Mouse (Mus musculus): ENCODE measurements at regions not wholly inside any gene's neighbourhood (a gene's known extent, or its start where the extent isn't known, plus 50 kb on each side); places are given as distances from the start of the nearest gene placed in this dataset.

DNA sequence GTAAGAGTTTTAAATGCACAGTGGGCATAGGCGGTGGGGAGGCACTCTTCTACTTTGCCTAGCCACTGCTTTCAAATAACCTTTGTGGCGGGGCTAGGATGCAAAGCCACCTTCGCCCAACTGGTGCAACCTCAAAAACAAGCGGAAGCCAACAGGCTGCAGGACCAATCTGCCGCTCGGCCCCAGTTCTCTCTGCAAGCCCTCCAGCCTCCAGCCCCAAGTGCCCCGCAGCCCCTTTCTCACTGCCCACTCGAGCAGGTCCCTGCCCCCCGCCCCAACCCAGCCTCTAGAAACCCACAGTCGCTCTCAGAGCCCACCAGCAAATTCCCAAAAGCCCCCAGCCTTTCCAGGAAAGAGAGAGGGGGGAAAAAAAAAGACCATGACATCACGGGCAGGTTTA is 89.6 kb upstream of the Ssbp2 start:
- no peaks in the 10 kb centered on the region for H3K27me3 ChIP-seq
- peak overlapping the region; percentile 86 for H3K27ac ChIP-seq (replicated peaks)
- H3K36me3 ChIP-seq (replicated peaks), result no peaks in the 10 kb centered on the region
- peak; percentile 41; the same call in 1 of the 2 replicates for ATAC-seq (ENCODE audit: insufficient read depth)
- peak overlapping the region; percentile 86 for H3K4me2 ChIP-seq
- WGBS (ENCODE audit: insufficient replicate concordance), result 4% methylated on average over 11 of the region's 11 CpGs
- peak overlapping the region; percentile 62 for H3K4me3 ChIP-seq (replicated peaks)
- peak overlapping the region; percentile 54 for H3K9ac ChIP-seq
- peaks cover 32% of the 10 kb centered on the region for H3K4me1 ChIP-seq (replicated peaks)
- H3K9me3 ChIP-seq (replicated peaks), result no peaks in the 10 kb centered on the region

DNA sequence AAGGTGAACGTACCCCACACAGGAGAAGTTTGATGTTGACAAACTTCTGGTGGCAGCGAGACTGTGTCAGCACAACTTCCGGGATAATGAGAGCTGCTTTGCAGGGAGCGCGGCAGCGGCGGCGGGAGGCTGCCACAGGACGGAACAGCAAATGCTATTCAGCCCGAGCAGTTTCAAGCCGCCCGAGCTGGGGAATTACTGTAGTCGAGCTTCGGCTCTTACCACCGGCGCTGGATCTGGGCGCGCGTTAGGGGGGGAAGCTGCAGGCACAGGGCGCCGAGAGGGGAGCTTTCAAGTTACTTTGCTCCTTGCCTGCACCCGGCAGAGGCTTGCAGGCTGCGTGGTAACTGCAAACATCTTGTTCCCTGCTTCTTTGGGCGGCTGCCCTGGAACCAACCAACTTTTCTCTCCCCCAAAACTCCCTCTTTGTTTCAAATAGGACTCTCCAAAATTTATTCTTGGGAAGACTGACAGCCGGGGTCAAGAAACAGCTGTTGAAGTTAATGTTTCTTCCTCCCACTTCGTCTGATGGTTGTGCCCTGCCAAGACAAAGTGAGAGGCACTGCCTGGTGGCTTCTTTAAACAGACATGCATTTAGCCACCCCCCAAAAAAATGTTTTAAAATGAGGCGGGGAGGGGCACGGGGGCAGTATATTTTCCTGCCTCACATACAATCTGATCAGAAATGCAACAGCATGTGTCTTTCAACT is 89.0 kb upstream of the Ssbp2 start:
- Histone ChIP-seq H3K4me1 (replicated peaks) (peaks cover 32% of the 10 kb centered on the region), H3K9me3 (replicated peaks) (no peaks in the 10 kb centered on the region), H3K27ac (replicated peaks) (peak overlapping the region; percentile 86), H3K9ac (peak overlapping the region; percentile 54), H3K27me3 (no peaks in the 10 kb centered on the region), H3K4me2 (peak overlapping the region; percentile 86), H3K36me3 (replicated peaks) (no peaks in the 10 kb centered on the region), H3K4me3 (replicated peaks) (peak overlapping the region; percentile 62)
- WGBS (ENCODE audit: insufficient replicate concordance), result under 1% methylated on average over 28 of the region's 28 CpGs
- peak; percentile 85 for ATAC-seq (ENCODE audit: insufficient read depth)

DNA sequence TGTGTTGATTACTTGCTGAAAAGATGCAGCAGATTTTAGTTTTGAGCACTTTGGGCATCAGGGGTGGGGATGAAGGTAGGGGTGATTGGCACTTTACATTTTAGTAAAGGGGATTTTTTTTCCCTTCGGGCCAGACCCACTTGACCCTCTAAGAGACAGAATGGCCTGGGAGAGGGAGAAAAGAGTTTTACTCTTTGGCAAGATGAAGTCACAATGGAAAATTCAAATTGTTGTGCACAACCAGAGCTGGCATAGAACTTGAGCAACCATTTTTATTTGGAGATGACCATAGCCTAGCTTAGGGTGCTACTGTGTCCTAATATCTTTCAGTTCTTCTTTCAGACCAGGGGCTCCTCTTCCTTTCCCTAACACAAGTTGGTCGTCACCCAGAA is 88.5 kb upstream of the Ssbp2 start:
- H3K9me3 ChIP-seq (replicated peaks), result no peaks in the 10 kb centered on the region
- peak overlapping the region; percentile 54; the same call in 1 of the 2 replicates for H3K9ac ChIP-seq
- peaks cover 32% of the 10 kb centered on the region for H3K4me1 ChIP-seq (replicated peaks)
- no peak for ATAC-seq (ENCODE audit: insufficient read depth)
- 23% methylated on average over 2 of the region's 2 CpGs for WGBS (ENCODE audit: insufficient replicate concordance)
- H3K27me3 ChIP-seq, result no peaks in the 10 kb centered on the region
- H3K4me2 ChIP-seq, result peak overlapping the region; percentile 86
- peak overlapping the region; percentile 86; the same call in 1 of the 2 replicates for H3K27ac ChIP-seq (replicated peaks)
- H3K4me3 ChIP-seq (replicated peaks), result peak overlapping the region; percentile 62
- no peaks in the 10 kb centered on the region for H3K36me3 ChIP-seq (replicated peaks)

DNA sequence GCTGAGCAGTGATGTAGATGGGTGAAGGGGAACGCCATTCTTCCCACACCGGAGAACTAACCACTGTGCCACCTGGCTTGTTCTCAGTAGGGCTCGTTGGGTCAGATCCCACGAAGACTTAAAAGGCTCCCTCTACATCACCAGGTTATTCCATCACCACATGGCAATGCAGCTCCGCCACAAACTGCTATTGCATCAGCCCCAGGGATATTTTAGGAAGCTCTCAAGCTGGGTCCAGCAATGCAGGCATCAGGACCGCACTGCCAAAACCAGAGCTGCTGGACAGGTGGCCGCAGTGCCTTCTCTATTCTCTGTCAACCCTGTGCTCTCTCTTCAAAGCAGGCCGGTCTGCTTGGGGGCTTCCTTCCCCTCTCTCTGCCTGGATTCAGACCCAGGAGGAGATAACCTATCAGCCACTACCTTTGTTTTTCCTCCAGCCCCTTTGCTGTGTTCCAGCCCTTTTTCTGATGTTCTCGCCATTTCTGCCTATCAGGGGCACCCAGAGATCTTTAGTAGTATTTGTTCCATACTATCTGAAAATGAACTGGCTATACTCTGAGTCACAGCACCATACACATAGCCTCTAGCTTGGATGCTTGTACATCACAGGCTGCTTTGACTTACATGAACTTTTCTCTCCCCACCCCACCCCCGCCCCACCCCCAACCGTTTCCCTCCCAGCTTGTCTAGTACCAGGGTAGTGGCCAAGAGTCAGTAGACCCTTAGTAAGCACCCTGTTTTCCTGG is 87.8 kb upstream of the Ssbp2 start:
- peak overlapping the region; percentile 86 for H3K4me2 ChIP-seq

DNA sequence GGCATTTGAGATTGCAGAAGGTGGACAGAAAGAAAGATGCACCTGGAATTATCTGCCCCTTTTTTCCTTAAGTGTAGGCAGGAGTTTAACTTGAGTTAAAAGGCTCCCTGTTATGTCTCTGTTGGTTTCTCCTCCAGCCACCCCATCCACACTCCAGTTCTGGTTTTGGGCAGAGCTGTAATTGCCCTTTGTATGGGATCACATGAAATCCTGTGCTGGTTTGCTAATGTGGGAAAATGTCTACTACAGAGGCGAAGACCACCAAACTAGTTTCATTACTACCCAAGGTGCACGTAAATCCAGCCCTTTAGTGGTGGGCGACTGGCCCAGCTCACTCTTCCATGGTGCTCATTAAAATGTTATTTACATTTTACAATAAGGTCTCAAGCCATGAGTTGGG is 85.9 kb upstream of the Ssbp2 start:
- Histone ChIP-seq H3K27ac (replicated peaks) (no peak overlapping the region), H3K4me3 (replicated peaks) (no peak overlapping the region), H3K9ac (no peak overlapping the region), H3K4me1 (replicated peaks) (peaks cover 32% of the 10 kb centered on the region), H3K4me2 (no peak overlapping the region), H3K36me3 (replicated peaks) (no peaks in the 10 kb centered on the region), H3K9me3 (replicated peaks) (no peaks in the 10 kb centered on the region), H3K27me3 (no peaks in the 10 kb centered on the region)
- WGBS (ENCODE audit: insufficient replicate concordance), result 58% methylated on average over 3 of the region's 3 CpGs
- no peak for ATAC-seq (ENCODE audit: insufficient read depth)

More for the DNA sequence above, 87.8 kb upstream of the Ssbp2 start:
- peak; percentile 11; the same call in 1 of the 2 replicates for ATAC-seq (ENCODE audit: insufficient read depth)
- Histone ChIP-seq H3K27me3 (no peaks in the 10 kb centered on the region), H3K9me3 (replicated peaks) (no peaks in the 10 kb centered on the region), H3K27ac (replicated peaks) (no peak overlapping the region), H3K4me1 (replicated peaks) (peaks cover 32% of the 10 kb centered on the region), H3K36me3 (replicated peaks) (no peaks in the 10 kb centered on the region), H3K4me3 (replicated peaks) (no peak overlapping the region), H3K9ac (no peak overlapping the region)
- WGBS (ENCODE audit: insufficient replicate concordance), result 41% methylated on average over 11 of the region's 11 CpGs

DNA sequence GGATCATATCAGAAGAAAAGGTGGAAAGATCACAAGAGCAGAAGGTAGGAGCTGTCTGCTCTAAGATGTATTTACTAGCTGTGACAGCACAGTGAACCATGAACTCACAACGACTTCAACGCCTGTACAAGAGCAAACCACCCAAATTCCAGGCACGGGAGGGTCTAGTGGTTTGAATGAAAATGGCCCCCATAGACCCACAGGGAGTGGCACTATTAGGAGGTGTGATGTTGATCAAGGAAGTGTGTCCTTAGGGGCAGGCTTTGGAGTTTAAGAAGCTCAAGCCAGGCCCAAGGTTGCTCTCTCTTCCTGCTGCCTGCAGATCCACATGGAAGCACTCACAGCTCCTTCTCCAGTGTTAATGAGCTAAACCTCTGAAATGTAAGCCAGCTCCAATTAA is 83.5 kb upstream of the Ssbp2 start:
- no peak overlapping the region for H3K9ac ChIP-seq
- H3K36me3 ChIP-seq (replicated peaks), result no peaks in the 10 kb centered on the region
- no peaks in the 10 kb centered on the region for H3K27me3 ChIP-seq
- no peaks in the 10 kb centered on the region for H3K9me3 ChIP-seq (replicated peaks)
- no peak for ATAC-seq (ENCODE audit: insufficient read depth)
- 85% methylated on average over 3 of the region's 3 CpGs for WGBS (ENCODE audit: insufficient replicate concordance)
- no peak overlapping the region for H3K4me2 ChIP-seq
- H3K4me3 ChIP-seq (replicated peaks), result no peak overlapping the region
- H3K4me1 ChIP-seq (replicated peaks), result peaks cover 14% of the 10 kb centered on the region
- no peak overlapping the region for H3K27ac ChIP-seq (replicated peaks)

DNA sequence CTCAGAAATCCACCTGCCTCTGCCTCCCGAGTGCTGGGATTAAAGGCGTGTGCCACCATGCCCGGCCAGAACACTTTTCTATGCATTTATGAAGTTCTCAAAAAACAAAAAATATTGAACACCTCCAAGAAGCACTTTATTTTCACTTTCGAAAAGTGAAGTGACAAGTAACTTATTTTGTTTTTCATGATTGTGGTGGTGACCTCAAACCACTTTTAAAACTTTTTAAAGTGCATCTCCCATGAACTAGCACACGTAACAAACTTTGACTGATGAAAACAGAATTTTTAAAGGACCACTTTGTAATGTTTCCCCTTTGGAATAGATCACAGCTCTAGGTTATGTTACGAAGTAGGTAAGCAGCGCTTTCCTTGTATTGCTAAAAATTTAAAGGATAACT is 82.7 kb upstream of the Ssbp2 start:
- WGBS (ENCODE audit: insufficient replicate concordance), result 72% methylated on average over 7 of the region's 7 CpGs
- Histone ChIP-seq H3K4me1 (replicated peaks) (peaks cover 5% of the 10 kb centered on the region), H3K4me3 (replicated peaks) (no peak overlapping the region), H3K9ac (no peak overlapping the region), H3K27me3 (no peaks in the 10 kb centered on the region), H3K9me3 (replicated peaks) (no peaks in the 10 kb centered on the region), H3K27ac (replicated peaks) (no peak overlapping the region), H3K36me3 (replicated peaks) (no peaks in the 10 kb centered on the region), H3K4me2 (no peak overlapping the region)
- no peak for ATAC-seq (ENCODE audit: insufficient read depth)

DNA sequence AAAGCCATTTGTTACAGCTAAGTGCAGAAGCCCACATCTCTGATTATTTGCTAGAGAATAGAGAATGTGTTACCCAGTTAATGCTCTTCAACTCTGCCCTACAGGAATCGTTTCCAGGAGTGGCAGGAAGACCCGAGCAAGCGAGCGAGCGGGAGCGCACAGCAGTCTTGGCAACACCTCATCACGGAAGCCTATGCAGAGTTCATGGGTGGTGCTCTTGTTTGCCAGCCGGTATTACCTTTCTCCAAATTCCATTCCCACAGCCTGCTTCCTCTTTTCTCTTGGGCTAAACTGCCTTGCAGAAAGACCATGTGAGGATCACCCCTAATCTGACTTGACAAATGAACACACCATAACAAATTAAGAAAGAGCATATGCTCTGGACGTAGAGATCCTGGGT is 82.1 kb upstream of the Ssbp2 start:
- Histone ChIP-seq H3K4me2 (no peak overlapping the region), H3K27me3 (no peaks in the 10 kb centered on the region), H3K27ac (replicated peaks) (no peak overlapping the region), H3K9ac (no peak overlapping the region), H3K4me3 (replicated peaks) (no peak overlapping the region), H3K4me1 (replicated peaks) (no peaks in the 10 kb centered on the region), H3K36me3 (replicated peaks) (no peaks in the 10 kb centered on the region), H3K9me3 (replicated peaks) (no peaks in the 10 kb centered on the region)
- ATAC-seq (ENCODE audit: insufficient read depth), result no peak
- WGBS (ENCODE audit: insufficient replicate concordance), result 80% methylated on average over 9 of the region's 9 CpGs

DNA sequence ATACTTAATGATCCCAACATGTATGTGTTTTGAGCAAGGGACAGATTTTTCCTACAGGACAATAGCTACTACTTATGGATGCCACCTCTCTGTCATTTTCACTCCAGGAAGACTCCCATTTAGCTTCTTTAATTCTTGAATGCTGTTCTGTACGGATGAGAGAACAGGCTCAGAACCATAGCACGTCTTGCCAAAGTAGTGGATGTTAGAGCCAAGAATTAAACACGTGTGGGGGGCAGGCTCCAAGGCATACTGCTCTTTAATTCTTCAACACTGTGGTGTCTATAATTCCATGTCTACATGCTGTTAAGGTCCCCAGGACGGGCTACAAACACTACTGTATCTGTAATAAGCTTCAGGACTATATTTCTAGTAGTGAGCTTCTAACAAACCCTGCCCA is 74.7 kb upstream of the Ssbp2 start:
- no peaks in the 10 kb centered on the region for H3K27me3 ChIP-seq
- H3K4me2 ChIP-seq, result no peak overlapping the region
- no peak overlapping the region for H3K9ac ChIP-seq
- H3K27ac ChIP-seq (replicated peaks), result no peak overlapping the region
- ATAC-seq (ENCODE audit: insufficient read depth), result no peak
- H3K36me3 ChIP-seq (replicated peaks), result no peaks in the 10 kb centered on the region
- H3K9me3 ChIP-seq (replicated peaks), result no peaks in the 10 kb centered on the region
- no peaks in the 10 kb centered on the region for H3K4me1 ChIP-seq (replicated peaks)
- WGBS (ENCODE audit: insufficient replicate concordance), result 58% methylated on average over 4 of the region's 4 CpGs
- H3K4me3 ChIP-seq (replicated peaks), result no peak overlapping the region

DNA sequence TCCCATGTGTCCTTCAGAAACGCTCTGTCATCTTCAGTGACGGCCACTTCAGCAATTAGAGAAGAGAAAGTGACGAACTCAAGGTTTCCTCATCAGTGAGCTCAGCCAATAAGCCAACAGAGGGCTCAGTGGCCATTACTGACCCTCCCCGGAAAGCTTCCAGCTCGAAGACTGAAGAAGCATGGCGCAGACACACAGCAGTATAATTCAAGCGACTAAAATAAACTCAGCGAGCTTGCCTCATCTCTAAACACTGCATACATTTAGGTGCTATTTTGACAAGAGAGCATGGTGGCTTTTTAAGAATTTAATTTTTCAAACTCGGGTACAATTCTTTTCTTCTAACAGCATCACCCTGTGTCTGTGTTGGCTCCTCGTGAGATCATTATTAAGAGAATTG is 72.2 kb upstream of the Ssbp2 start:
- H3K9me3 ChIP-seq (replicated peaks), result no peaks in the 10 kb centered on the region
- no peaks in the 10 kb centered on the region for H3K4me1 ChIP-seq (replicated peaks)
- H3K27me3 ChIP-seq, result no peaks in the 10 kb centered on the region
- no peak overlapping the region for H3K4me3 ChIP-seq (replicated peaks)
- no peak overlapping the region for H3K9ac ChIP-seq
- 65% methylated on average over 10 of the region's 10 CpGs for WGBS (ENCODE audit: insufficient replicate concordance)
- no peak for ATAC-seq (ENCODE audit: insufficient read depth)
- no peak overlapping the region for H3K27ac ChIP-seq (replicated peaks)
- H3K4me2 ChIP-seq, result no peak overlapping the region
- H3K36me3 ChIP-seq (replicated peaks), result no peaks in the 10 kb centered on the region

DNA sequence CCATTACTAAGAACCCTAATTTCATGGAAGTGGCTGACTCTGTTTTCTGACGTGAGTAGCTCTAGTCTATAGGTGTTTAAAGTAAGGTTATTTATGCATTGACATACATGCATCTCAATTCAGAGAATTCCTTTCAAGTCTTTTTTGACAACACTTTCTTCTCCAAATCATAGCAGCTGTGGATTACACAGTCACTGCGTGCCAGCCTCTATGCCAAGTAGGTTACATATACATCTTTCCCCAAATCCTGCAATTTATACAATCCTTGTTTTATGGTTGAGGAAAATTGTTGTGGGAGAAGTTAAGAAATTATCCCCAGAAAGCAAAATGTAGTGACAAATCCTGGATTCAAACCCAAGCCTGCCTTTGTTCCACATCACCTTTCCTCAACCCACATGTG is 56.5 kb upstream of the Ssbp2 start:
- Histone ChIP-seq H3K4me1 (replicated peaks) (no peaks in the 10 kb centered on the region), H3K4me2 (no peak overlapping the region), H3K9me3 (replicated peaks) (no peaks in the 10 kb centered on the region), H3K27ac (replicated peaks) (no peak overlapping the region), H3K27me3 (no peaks in the 10 kb centered on the region), H3K36me3 (replicated peaks) (no peaks in the 10 kb centered on the region), H3K4me3 (replicated peaks) (no peak overlapping the region), H3K9ac (no peak overlapping the region)
- ATAC-seq (ENCODE audit: insufficient read depth), result no peak
- 76% methylated on average over 2 of the region's 2 CpGs for WGBS (ENCODE audit: insufficient replicate concordance)

Data from liver, embryonic 15.5 days (tissue).